Mouse (Mus musculus) ES-E14 (cell line): ENCODE results near the gene Pex12. TPM values are rescaled to one million over a fixed set of nuclear protein-coding genes. Genes with fewer than 3 reads are reported as not detected.
"Not testable (repeated sequence)": the region's sequence is repeated elsewhere in the genome, so short reads cannot be mapped to it uniquely, and the experiment has no call there.

Experiments
- DNase-seq: peaks from one replicate; pipeline ENCODE4 v3.0.0-alpha.2; 2013; ENCODE audit warnings: low read depth, low spot score
- H3K27ac ChIP-seq: 2 replicates; pipeline ENCODE4 v1.5.1; 2012; ENCODE audit warnings: low read depth, mild to moderate bottlenecking, low read length, moderate library complexity, mixed read lengths; ENCODE audit not compliant: poor library complexity, insufficient read depth, severe bottlenecking
- H3K36me3 ChIP-seq: 2 replicates; pipeline ENCODE4 v1.6.1; 2012; ENCODE audit warnings: mild to moderate bottlenecking, low read length, moderate library complexity, mixed read lengths; ENCODE audit not compliant: control insufficient read depth, poor library complexity, insufficient read depth, severe bottlenecking
- H3K4me1 ChIP-seq, 2 experiments: fragments of 150-350 bp in 1 of 2; sonication (generic) in 1 of 2; 2 replicates each; pipeline ENCODE4 v1.6.1; 2012; ENCODE audit warnings: low read length in 2 of 2, mild to moderate bottlenecking in 1 of 2, mixed read lengths in 1 of 2; ENCODE audit not compliant: control insufficient read depth in 2 of 2, insufficient read depth in 2 of 2, poor library complexity in 1 of 2
- H3K4me3 ChIP-seq, 2 experiments: fragments of 150-350 bp in 1 of 2; sonication (generic) in 1 of 2; 2 replicates each; pipeline ENCODE4 v1.5.1; 2012; ENCODE audit warnings: low read length in 2 of 2, low read depth in 1 of 2, mild to moderate bottlenecking in 1 of 2, mixed read lengths in 1 of 2; ENCODE audit not compliant: insufficient read depth in 1 of 2, poor library complexity in 1 of 2, severe bottlenecking in 1 of 2
- H3K9ac ChIP-seq: 2 replicates; pipeline ENCODE4 v1.6.1; 2012; ENCODE audit warnings: low read depth, mild to moderate bottlenecking, low read length, mixed read lengths; ENCODE audit not compliant: poor library complexity, insufficient read depth, severe bottlenecking
- H3K9me3 ChIP-seq: fragments of 150-350 bp; sonication (generic); 2 replicates; pipeline ENCODE4 v1.6.1; 2012; ENCODE audit warnings: low read depth, mild to moderate bottlenecking, low read length; ENCODE audit not compliant: control insufficient read depth, insufficient read depth
- CHD2 ChIP-seq: IDR thresholded peaks from 2 replicates; pipeline ENCODE4 v1.6.1; 2014; ENCODE audit warnings: mild to moderate bottlenecking, low read depth, low read length, inconsistent platforms
- HCFC1 ChIP-seq: IDR thresholded peaks from 2 replicates; pipeline ENCODE4 v1.6.1; 2012; ENCODE audit warnings: low read length, inconsistent platforms, borderline replicate concordance; ENCODE audit not compliant: insufficient read depth
- MAFK ChIP-seq: IDR thresholded peaks from 2 replicates; pipeline ENCODE4 v1.6.1; 2014; ENCODE audit warnings: mild to moderate bottlenecking, low read depth, low read length, inconsistent platforms; ENCODE audit not compliant: insufficient read depth
- ZC3H11A ChIP-seq: IDR thresholded peaks from 2 replicates; pipeline ENCODE4 v1.6.1; 2012; ENCODE audit warnings: low read depth, mild to moderate bottlenecking, inconsistent platforms, low read length, borderline replicate concordance
- ZNF384 ChIP-seq: IDR thresholded peaks from 2 replicates; pipeline ENCODE4 v1.6.1; 2012; ENCODE audit warnings: low read depth, low read length, inconsistent platforms
- in situ Hi-C, 2 experiments: fragments of 600-800 bp; cut with MboI; formaldehyde crosslinking; loops; one replicate each; pipeline ENCODE4 v1.15.1; 2025; ENCODE audit warnings: low sequenced_read_pairs in 2 of 2, inconsistent platforms in 1 of 2; ENCODE audit not compliant: unreplicated experiment in 2 of 2
- total RNA-seq: library from RNA; depleted of rRNA; stranded (reverse); fragments of 300-350 nt; gene quantifications from 2 replicates; pipeline ENCODE4 v1.2.3, GENCODE M21; 2012; rRNA removed

The Pex12 gene
- total RNA-seq, 1 experiment: 10.0 TPM

- DNase-seq: no peak
- in situ Hi-C loops: no loop called here
- H3K4me3 ChIP-seq: no peak overlapping the region
- no peaks in the 10 kb centered on the region for H3K36me3 ChIP-seq
- no peak overlapping the region for H3K9ac ChIP-seq
- TF ChIP-seq CHD2 (no peak), ZC3H11A (no peak), HCFC1 (no peak), ZNF384 (no peak), MAFK (no peak)
- H3K9me3 ChIP-seq: no peaks in the 10 kb centered on the region
- H3K27ac ChIP-seq: no peak overlapping the region
- no peaks in the 10 kb centered on the region for H3K4me1 ChIP-seq
Measured at GRCm38 (mm10) chr11:83262673-83263072, 39.7 kb downstream of the Pex12 start.

DNA sequence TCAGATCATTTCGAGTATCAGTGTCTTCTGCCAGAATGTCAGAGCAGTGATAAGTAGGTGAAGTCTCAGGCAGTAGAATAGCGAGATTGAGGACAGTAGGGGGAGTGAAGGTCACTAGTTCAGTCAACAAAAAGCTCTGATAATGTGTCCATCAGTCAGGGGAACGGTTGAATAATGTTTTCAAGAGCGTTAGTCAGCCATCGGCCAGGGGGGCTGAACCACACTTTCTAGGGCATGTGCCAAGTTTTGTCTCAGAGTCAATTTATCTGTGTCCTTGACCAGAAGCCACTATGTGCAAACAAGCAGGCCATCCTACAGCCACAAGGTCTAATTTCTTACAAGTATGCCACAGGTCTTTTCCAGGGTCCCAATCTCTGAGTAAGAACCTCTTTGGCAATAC, 45.2 kb downstream of the Pex12 start:
- H3K4me3 ChIP-seq, H3K9ac ChIP-seq, H3K36me3 ChIP-seq, DNase-seq, H3K4me1 ChIP-seq, H3K27ac ChIP-seq, in situ Hi-C loops, H3K9me3 ChIP-seq: not testable (repeated sequence)

Other genes starting within 250 kb of the Pex12 start
- gene Slfn2, start 237.5 kb downstream of the Pex12 start, total RNA-seq: 0.26 and 2.0 TPM in 2 replicates
- gene Slfn1, start 185.7 kb downstream of the Pex12 start, total RNA-seq: not detected in 2 replicates
- 0.58 and 1.3 TPM in 2 replicates for gene Slfn4, start 127.4 kb downstream of the Pex12 start, total RNA-seq
- gene Slfn3, start 111.3 kb downstream of the Pex12 start, total RNA-seq: 2.4 and 3.3 TPM in 2 replicates
- not detected in 2 replicates for gene Slfn14, start 15.9 kb downstream of the Pex12 start, total RNA-seq
- 49.0 and 58.5 TPM in 2 replicates for gene Ap2b1, start 3.6 kb downstream of the Pex12 start, total RNA-seq
- 1.2 and 1.9 TPM in 2 replicates for gene Rasl10b, start 106.6 kb upstream of the Pex12 start, total RNA-seq
- 0.09 TPM in 1 of 2 replicates, not detected in the other for gene Gas2l2, start 126.9 kb upstream of the Pex12 start, total RNA-seq
- gene 1700020L24Rik, start 135.1 kb upstream of the Pex12 start, total RNA-seq: 0.36 TPM in 1 of 2 replicates, not detected in the other
- 0.79 and 1.3 TPM in 2 replicates for gene Mmp28, start 160.5 kb upstream of the Pex12 start, total RNA-seq
- gene Taf15, start 170.5 kb upstream of the Pex12 start, total RNA-seq: 33.8 and 53.8 TPM in 2 replicates
- gene Heatr9, start 219.6 kb upstream of the Pex12 start, total RNA-seq: not detected in 2 replicates
- gene Ccl5, start 227.9 kb upstream of the Pex12 start, total RNA-seq: not detected in 2 replicates